Mouse (Mus musculus) R1 (cell line): ENCODE measurements at regions not wholly inside any gene's neighbourhood (a gene's known extent, or its start where the extent isn't known, plus 50 kb on each side); places are given as distances from the start of the nearest gene placed in this dataset.

Source experiments
- DNase-seq: peaks from one replicate; pipeline ENCODE4 v3.0.0-alpha.2; 2018; ENCODE audit warnings: low read depth, low spot score

DNA sequence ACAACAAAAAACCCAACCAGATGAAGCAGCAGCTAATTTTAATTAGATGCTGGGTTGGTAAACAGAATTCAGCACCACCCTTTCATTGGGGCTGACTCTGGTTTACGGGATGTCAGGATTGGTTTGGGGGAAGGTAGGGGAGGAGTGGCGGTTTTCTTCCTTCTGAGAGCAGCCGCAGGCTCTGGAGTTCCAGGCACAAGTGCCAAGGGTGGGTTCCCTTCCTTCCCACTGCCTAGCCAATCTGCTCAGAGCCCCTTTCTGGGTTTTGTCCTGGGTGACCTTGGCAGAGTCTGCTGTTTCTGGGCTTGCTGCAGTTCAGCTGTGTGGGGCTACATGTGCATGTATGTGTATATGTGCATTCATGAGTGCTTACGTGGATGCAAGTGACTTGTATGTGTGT is 260.5 kb upstream of the Gm4791 start:
- no peak for DNase-seq

DNA sequence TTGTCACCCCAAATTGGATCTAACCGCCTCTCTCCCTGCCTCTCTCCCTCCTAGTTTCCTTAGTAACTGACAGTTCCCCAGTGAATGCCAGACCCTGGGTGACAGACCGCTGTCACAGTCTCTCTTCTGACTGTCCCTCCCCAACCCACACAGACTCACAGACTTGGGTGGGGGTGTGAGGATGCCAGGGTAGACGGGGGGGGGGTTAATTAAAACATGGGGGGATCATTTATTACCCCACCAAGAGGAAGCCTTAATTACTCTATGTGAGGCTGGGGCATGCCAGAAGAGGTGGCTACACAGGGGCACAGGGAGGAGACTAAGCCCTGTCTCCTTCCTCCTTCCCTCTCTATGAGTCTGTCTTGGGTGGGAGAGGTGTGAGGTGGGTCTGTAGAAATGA is 261.1 kb upstream of the Gm4791 start:
- DNase-seq = no peak

DNA sequence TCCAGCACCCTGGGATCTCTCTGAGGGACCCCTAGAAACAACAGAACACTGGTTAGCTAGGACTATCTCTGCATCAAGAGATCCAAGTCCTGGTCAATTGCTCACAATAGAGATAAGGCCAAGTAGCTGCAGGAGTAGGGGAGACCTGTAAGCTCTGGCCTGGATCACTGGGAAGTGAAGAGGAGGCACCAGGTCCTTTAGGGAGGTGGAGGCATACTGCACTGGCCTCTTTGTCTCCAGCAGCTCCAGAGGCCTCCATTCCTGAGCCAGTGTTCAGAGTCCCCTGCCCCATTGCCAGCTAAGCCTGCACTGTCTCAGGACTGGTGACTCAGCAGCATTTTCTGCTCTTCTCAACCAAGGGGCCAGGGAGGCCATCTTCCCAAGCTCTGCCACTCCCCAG is 262.3 kb upstream of the Gm4791 start:
- no peak for DNase-seq

DNA sequence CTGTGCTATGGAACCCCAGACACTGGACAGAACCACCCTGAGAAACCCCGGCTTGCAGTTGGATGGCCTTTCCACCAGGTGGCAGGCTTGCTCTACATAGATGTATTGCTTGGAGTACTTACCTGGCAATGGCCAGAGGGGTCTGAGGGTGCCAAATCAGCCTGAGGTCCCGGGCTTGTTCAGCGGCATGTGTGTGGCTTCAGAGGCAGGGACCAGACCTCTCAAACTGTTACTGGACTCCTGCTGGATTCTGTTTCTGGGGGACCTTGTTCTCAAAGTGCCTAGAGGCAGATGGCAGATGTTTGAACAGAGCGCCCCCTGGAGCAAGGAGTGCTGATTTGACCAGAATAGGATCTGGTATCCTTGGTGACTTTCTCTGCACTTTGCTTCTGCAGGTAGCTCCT is 262.9 kb upstream of the Gm4791 start:
- DNase-seq = peak; percentile 82

DNA sequence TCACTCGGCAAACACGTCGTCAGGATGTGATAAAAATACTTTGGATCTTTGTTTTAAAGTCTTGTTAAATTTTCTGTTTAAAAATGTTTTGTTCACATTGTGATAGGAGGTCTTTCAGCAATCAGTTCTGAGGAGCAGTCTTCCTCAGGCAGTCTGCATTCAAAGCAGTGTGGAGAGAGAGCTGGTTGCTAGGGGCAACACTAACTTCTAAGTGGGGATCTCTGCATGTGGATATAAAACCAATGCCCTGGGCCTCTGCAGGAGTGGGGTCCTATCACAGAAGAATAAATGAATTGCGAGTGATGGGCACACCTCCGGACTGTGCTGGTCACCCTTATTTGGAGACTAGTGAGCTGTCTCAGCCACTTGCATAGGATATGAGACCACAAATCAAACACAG is 270.1 kb upstream of the Gm4791 start:
- DNase-seq = no peak

DNA sequence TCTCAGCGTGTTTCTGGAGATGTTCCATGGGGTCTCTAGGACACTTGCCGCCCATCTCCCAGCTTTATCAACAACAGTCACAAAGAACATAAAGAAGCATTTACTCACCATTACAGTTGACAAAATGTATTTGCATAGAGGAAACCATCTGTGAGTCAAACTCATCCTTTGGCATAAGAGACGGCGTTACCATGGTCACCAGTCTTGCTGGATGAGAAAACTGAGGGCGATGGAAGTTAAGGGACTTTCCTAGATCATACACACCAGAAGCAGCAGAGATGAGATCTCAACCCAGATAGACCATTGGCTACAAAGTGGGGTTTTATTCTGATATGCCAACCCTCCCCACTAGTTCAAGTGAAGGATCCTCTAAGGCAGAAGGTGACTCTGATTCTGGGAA is 274.3 kb upstream of the Gm4791 start:
- DNase-seq = no peak

DNA sequence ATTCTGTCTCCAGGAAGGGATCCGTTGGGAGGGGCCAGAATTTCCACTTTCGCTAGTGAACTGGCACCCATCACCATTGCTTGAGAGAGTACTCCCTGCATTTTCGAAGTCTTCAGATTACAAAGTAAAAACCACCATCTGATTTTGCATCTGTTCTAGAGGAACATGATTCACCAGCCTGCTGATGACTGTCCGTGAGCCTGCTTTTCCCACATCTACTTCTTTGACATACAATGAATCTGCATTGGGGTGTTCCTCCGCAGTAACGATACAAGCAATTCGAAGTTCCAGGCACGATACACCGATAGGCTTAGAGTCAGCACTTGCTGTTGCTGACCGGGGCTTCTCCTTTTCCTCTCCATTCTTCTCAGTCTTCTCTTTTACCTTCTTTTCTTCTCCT is 285.1 kb upstream of the Gm4791 start:
- DNase-seq = no peak

DNA sequence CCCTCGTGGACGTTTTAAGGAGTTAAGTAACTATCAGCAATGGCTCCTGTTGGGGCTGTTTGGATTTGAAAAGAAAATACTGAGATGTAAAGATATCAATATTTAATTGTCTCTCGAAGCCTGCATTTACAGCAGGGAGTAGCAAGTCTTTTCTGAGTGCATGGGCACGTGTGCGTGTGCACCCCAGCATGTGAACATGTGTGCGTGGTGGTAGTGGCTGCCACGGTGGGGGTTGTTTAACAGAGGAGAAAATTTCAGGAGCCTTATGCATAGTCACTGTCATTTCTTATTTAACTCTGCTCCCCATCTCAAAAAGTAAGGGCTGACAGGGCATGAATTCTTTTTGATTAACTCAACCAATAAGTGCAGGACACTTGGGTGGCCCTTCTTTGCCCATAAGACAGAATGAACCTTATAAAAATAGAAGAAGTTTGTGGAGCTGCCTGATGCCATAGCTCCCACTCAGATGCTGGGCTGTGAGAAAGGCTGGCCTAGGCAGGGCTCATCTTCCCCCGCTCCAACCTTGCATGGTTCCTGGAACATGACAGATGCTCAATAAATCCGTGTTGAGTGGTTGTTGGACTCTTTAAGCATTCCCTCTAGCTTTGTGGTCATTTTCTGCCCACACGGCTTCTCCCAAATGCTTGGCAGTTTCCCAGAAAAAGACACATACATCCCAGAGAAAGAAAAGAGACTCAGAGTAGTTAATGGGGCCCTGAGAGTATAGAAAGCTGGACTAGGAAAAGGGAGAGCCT is 294.2 kb upstream of the Gm4791 start:
- no peak for DNase-seq

DNA sequence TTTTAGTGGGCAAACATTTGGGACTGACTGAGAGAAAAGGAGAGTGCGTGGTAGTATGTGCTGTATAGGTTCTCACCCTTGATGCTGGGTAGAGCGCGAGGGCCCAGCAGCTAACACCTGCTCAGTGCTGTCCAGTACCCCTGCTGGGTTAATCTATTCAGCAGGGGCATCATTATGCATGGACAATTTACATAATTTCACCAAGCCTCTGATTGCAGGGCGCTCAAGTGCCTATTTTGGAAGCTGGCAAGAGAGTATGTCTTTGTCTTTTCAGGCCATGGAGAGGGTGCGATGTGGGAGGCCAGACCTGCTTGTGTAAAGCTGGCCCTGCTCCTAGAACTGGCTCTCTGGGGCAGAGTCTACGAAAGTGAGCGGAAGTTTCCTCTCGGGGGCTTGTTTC is 294.9 kb upstream of the Gm4791 start:
- DNase-seq = no peak

DNA sequence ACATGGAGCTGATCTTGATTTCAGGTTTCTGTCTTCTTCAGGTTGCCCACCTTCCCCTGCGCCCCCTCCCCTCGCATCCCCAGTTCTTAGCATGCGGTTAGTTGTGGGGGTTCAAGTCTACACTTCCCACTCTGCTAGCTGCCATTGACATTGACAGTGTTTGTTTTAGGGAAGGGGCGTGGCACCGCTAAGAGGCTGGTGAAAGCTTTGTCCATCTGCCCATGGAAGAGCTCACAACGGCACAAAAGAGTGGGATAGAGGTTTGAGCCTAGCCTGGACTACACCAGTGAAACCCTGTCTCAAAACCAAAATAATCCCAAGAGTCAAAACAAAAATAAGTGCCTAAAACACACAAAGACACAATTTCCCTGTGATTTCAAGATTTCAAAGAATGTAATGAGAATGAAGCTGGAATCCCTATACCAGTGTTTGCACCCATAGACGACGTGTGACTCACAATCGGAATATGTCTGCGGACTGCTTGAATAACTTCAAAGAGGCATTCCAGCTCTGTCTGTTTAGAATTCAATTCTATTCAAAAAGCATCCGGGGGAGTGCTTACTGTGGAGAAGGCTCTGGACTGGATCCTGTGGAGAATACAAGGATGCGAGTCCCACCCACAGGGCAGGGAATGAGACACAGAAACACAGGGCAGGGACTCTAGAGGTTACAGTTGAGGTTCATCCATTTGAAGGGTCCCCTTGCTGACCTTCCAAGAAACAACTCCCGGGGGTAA is 295.5 kb upstream of the Gm4791 start:
- peak; percentile 78 for DNase-seq

DNA sequence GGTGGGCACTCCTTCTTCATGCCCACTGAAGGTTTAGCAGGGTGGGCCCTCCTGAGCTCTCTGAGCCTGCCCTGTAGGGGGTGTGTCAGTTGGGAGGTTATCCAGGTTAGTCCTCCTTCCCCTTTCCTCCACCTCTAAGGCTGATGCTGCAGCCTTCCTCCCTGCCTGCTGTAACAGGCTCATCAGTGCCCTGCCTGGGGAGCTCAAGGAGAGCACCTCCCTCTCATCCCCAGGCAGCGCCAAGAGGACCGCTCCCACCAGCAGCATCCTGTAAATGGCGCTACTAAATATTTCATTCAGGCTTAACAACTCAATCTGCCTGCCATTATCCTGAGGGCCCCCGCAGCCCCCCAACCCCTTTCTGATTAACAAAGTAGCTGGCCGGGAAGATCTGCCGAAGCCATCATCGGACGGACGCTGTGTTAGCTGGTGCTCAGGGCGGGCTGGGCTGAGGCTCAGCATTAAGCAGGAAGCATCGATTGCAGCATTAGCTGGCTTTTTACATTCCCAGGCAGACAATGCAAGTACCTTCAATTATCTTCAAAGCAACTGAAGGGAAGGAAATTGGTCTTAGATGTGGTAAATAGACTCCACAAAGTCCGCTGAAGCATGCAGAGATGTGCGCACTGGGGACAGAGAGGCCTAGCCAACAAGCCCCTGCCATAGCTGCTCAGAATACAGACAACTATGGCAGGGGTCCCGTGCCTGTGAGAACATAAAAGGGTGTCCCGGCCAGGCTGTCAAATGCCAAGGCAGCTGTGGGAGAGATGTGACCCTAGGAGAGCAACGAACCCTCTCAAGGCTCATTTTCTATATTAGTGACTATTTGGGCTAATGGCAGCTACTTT is 296.3 kb upstream of the Gm4791 start:
- DNase-seq = peak; percentile 34

DNA sequence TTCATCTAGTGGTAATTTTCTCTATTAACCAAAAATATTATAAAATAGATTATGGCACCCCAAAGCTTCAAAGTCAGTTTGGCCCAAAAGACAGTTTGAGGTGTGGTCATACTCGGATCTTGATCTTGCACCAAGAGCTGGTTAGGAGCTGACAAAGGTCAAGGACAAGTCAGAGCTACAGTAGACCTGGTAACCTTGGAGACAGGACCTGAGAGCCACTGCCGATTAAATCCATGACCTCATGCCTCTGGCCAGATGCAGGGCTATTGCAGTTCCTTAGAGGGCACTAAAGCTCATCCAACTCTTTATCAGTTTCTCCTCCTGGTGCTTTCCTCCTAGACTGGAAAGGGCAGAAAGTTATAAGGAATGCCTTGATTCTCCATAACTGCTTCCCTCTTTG is 302.4 kb upstream of the Gm4791 start:
- peak; percentile 54 for DNase-seq

DNA sequence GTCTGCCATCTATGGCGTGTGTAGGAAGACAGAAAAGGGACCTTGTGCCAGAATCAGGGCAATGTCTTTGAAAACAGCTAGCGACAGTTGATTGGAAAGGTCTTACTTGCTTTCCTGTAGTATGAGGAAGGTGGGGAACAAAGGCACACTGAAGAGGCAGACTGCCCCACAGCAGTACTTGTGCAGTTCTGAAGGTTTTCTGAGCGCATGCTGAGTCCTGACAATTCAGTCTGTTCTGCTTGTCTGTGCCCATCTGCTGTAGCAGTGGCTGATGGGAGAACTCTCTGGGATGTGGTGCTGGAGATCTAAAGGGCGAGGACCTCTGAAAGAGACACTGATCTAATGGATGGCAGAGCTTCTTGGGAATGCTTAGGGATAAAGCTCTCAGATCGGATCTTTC is 309.2 kb upstream of the Gm4791 start:
- DNase-seq = no peak

DNA sequence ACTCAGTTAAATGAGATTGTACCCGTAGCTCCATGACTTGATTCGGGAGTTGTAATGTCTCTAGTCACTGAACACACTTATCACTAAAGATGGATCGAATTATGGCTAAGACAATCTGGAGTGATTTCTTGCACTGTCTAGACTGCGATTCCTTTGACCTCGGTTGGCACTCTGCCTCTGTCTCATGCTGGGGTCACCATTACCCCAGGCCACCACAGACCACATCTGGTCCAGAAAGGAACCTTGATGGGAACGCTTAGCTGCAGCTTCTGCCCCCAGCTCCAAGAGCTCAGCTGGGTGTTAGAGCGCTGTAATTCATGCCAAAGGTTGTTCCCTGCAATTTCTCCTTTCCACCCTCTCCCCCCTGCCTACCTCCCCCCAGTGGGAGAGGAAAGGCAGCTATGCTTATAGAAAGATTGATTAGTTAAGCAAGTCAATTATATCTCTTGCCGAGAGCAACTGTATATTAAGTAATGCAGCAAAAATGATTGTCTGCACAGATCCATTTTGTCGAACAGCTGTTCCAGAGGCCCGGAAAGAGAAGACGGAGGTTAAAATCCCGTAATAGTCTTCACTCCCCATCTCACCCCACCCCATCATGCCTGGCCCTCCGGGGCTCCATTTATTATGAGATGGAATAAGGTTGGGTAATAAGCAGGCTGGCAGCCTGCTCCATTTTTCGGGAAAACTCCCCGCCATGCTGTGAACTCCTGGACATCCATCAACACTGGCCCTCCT is 314.3 kb upstream of the Gm4791 start:
- DNase-seq = no peak

DNA sequence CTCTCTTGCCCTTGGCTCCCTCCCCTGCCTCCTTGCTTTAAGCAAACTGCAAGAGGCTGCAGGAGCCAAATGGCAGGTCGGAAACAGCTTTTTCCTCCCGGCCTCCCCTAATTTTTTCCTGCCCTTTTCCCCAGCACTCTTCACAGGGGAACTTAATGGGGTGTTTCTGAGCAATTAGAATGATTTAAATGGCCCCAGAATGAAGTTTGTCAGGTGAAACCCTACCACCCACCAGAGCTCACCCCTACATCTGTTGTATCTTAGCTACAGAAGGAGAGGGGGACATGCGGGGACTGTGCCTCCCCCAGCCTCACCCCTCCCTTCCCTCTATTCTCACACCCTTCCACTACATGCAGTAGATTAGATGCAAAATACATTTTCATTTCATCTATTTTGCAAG is 326.5 kb upstream of the Gm4791 start:
- no peak for DNase-seq

DNA sequence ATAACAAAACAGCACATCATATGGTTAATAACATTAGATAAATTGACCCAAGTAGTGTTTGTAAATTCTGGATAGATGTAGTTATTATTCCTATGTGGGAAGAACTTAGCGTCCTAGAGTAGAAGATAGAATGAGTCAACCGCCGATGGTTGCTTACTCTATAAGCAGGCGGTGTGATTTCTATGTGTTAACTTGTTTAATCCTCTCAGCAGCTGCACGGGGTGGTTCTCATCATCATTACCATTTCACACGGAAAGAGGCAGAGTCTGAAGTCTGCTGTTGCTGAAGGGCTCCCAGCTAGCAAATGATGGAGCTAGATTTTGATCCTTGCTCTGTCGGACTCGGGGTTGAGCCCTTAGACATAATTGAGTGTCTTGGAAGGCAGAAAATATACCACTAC is 334.6 kb upstream of the 4931429L15Rik start:
- DNase-seq = no peak

DNA sequence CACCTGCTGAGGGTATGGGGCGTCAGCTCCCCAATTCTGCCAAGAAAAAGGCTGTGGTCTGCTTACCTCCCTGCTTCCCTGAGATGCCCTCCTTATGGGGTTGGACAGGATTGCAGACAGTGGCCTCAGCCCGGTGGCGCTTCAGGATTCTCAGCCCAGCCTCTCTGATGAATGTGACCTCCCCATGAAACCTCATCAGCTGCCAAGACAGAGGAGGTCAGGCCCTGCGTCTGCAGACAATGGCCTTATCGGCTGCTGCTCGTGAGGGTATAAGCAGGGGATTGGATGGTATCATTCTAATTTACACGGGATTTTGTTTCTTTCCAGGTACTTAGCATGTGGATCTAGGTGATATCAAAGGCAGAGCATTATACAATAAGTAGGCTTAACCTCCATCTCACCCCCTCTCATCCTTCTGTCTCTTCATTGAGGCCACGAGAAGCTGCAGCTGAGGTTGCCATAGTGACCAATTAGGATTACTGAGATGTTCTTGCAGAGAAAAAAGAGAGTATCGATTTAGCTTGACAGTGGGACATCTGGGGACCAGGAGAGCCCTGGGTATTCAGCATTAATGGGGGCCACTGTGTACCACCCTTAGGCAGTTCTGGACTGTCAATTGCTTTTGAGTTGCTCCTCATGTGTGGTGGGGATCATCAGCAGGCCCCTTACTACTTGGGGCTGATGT is 327.6 kb upstream of the 4931429L15Rik start:
- DNase-seq = peak; percentile 17

DNA sequence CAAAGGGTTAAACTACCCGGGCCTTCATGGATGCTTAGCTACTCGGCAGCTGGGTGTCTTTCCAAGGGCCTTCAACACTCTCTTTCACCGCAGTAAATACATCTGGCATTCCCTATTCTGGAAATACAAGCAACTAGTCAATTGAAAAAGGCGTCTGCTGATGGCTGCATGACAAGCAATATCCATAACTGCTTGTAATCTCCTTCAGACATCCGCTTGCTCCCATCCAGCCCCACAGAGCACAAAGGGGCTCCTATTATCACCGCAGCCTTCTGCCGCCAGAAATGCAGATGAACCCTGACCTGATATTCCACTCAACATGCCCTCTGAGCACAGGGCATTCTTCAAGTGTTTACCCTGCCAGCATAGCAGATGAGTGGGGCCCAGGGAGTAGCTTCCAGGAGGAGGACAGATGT is 325.7 kb upstream of the 4931429L15Rik start:
- DNase-seq = no peak

DNA sequence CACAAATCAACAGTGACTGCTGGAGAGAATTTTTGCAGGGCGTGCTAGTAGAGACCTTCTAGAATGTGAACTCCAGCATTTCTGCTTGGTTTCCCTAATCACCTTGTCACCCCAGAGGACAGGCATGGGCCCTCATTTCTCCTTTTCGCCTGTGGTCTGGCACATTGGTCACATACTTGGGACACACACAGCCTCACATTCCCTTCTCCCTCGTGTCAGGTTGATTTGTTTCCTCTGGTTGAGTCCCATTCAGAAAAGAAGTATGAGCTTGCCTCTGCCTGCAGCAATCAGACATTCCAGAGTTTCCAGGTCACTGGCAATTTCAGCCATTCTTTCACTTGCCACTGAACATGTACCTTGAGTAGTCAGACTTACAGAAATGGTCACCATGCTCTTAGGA is 323.8 kb upstream of the 4931429L15Rik start:
- no peak for DNase-seq

DNA sequence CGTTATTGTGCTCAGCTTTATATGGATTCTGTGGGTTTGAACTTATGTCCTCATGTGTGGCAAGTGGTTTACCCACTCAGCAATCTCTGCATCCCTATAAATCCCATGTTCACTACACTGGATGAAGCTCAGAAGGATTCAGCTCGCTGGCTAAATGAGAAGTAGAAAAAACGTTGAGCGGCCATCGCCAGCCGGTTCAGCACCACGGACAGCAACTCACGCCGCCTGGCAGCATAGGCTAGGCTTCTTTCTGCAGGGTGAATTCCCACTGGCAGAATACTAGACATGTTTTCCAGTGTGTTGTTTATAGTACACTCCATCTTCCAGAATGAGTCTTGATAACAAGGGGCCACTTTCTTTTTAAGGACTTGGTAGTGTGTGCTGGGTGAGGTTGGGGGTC is 322.9 kb upstream of the 4931429L15Rik start:
- DNase-seq = peak; percentile 40
